Mouse (Mus musculus) kidney, postnatal 25 days (tissue): ENCODE data around the gene Mink1.
A peak's percentile ranks its signal among the peaks of the same experiment; 100 is the strongest.

ENCODE experiments used
- DNase-seq, 2 experiments: peaks; one replicate each; pipeline ENCODE4 v3.0.0; 2021; ENCODE audit warnings: mixed read lengths in 2 of 2

The Mink1 gene

DNA sequence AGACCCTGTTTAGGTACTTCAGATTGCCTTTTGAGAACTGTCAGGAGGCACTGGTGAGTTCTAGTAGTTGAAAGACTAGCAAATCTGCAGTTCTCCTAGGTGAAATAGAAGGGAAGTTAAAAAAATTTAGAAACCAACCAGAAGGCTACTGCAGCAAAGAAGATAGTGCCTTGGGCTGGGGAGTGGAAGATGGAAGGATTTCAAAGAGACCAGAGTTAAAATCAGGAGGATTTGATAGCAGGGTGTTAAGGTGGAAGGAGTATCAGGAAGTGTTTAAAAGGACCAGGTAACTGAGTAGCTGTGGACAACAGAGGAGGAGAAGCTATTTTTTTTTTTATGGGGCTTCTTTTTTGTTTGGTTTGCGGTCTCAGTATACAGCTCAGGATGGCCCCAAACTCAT lies 75.1 kb downstream of the Mink1 start:
- DNase-seq: no peak

GRCm38 (mm10) chr11:70638293-70638692 lies 75.6 kb downstream of the Mink1 start:
- DNase-seq: no peak

DNA sequence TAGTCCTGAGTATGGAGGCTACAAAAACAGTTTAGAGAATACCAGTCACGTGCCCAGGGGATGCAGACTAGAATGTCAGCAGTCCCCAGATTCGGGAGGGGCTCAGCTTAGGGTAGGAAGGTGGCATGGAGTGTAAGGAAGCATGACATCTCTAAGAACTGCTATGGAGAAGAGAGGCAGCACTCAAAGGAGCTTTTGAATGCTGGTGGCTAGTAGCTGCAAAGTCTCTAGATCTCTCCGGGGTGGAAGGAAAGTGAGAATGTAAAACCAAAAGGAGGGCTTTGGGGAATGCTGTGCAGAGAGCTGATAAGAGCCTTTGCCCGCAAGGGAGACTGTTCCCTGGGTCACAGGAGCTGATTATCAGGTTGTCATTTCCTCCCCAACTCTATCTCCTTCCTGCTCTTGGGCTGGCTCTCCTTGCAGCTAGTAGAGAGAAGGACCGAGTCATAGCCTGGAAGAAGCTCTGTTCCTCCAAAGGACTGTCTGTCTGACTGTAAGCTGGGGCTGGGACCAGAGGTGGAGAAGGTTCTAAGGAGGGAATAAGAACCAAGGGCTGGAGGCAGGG lies 76.1 kb downstream of the Mink1 start, which contains the start of gene Gp1ba:
Gene Gp1ba (plus strand): TSS at position 409 of the 565 bp plus-strand sequence.
- DNase-seq: no peak

- no peak for DNase-seq
Measured at GRCm38 (mm10) chr11:70639976-70640375, 77.3 kb downstream of the Mink1 start.

DNA sequence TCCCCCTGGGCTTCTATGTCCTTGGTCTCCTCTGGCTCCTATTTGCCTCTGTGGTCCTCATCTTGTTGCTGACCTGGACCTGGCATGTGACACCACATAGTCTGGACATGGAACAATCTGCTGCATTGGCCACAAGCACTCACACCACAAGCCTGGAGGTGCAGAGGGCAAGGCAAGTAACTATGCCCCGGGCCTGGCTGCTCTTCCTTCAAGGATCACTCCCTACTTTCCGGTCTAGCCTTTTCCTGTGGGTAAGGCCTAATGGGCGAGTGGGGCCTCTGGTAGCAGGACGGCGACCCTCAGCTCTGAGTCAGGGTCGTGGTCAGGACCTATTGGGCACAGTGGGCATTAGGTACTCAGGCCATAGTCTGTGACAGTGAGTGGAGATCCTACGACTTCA lies 78.6 kb downstream of the Mink1 start:
- DNase-seq: no peak

- no peak for DNase-seq
Measured at GRCm38 (mm10) chr11:70643051-70643450, 80.4 kb downstream of the Mink1 start.

DNA sequence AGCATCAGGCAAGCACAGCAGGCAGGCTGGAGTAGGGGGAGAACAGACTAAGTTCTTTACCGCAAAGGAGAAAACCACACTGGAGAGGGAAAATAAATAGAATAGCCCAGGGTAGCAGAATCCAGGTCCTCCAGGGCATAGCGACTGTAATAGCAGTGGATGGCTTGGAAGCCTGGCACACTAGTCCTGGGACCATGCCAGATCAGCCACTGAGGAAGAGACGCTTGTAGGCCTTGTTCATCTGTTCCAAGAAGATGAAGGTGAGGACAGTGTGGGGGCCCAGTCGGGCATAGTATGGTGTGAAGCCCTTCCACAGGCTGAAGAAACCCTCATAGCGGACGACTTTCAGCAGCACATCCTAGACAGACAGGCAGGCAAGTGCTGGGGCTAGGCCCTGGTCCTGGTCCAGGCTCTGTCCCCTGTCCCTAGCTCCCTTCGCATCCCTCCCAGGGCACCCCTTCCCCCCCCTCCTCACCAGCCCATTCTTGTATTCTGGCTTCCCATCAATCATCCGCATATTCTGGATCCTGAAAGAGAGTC lies 82.0 kb downstream of the Mink1 start:
- peak in 1 of 2 experiments; percentile 39 for DNase-seq

DNA sequence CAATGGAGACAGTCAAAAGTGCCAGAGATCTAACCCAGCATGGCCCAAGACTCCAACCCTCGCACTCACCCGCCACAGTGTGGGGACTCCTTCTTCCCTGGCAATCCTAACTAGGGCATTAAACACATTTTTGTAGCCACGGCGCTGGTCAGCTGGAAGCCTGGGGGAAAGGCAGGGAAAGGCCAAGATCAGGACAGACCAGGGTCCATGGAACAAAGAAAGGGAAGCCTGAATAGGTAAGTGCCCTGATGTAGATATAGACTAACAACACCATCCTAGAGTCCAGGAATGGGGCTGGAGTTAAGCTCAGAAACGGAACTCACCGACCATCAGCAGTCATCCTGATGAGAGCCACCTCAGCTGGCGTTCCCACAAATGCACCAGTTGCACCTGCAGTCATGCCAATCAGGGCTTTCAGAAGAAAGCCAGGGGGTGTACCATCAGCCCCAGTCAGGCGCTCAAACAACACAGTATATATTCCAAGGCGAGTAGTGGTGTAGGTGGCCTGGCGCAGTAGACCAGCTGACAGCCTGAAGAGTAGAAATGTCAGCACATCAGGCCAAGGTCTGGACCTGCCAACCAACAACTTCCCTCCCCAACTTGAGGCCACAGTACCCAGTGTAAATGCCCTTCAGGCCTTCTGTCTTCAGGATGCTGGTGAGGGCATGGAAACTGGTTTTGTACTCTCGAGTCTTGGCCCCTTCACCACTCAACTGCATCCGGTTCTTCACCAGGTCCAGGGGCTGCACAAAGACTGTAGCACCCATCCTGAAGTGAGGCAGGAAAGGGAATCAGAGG lies 83.0 kb downstream of the Mink1 start:
- DNase-seq: no peak

GRCm38 (mm10) chr11:70646259-70646555 lies 83.5 kb downstream of the Mink1 start:
- DNase-seq: peak; percentile 66 to 79

DNA sequence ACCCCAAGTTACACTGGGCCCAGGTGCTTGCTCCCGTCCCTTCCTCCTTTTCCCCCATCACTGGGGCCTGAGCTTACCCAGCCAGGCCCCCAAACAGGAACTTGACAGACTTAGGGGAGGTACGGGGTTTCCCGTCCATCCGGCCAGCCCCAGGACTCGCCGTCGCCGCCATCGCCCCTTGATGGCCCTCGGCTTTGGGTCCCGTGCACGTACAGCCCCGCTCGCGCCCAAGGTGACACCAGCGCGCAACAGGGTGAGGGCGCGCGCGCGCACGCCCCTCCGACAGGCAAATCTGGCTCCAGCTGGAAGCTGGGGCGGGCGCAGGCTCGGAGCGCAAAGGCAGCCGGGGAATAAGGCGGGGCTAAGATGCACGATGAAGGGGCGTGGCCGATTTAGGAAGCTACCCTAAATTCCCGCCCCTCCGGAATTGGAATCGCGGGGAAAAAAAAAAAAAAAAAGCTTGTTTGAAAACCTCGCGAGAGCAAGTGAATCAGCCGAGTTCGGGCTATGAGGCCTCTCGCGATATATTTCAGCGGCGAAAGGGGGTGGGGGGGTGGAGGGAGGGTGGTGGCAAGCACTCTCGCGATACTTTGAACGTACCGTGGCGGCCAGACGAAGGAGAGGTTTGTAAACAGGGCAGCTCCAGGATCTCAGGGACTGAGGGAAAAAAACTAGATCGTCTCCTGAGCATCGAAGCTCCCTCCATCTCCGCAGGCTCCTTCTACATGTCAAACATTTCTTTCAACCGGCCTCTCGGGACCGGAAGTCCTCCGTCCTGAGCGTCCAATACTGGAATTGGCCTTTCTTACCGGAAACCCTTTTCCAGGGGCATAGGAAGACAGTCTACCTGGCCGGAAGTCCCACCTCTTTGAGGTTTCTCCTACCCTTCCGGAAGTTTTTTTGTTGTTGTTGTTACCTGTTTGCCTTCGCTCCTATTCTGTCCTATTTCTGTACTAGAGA lies 84.3 kb downstream of the Mink1 start, which contains the start of the genes Rnf167 and Slc25a11:
Gene Rnf167 (plus strand): TSS at position 545 of the 960 bp plus-strand sequence.
Gene Slc25a11 (minus strand): TSS at position 789 of the 960 bp plus-strand sequence.
- peak; percentile 99 for DNase-seq

DNA sequence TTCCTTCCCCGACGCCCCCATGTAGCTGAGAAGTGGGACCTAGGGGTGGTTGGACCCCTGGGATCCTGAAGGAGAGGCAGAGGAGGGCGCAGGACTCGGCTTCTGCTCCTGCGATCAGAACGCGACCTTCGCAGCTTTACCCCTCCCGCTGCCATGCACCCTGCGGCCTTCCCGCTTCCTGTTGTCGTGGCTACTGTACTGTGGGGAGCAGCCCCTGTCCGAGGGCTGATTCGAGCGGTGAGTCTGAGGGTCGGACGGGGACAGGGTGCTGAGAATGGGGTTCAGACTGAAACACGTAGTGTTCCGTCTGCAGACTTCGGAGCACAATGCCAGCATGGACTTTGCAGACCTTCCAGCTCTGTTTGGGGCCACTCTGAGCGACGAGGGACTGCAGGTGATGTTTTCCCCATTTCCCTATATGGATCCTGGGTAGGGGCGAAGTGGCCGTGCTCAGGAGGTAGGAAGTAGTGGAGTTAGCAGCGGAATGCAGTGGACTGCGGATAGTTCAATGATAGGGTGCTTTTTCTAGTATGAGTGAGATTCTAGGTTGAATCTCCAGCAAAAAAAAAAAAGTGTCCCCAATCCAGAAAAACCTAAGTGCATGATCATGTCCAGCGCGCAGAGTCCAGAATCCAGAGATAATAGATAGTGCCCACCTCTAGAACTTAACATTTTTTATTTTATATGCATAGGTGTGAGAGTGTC lies 85.2 kb downstream of the Mink1 start:
- peak; percentile 37 to 72 for DNase-seq

DNA sequence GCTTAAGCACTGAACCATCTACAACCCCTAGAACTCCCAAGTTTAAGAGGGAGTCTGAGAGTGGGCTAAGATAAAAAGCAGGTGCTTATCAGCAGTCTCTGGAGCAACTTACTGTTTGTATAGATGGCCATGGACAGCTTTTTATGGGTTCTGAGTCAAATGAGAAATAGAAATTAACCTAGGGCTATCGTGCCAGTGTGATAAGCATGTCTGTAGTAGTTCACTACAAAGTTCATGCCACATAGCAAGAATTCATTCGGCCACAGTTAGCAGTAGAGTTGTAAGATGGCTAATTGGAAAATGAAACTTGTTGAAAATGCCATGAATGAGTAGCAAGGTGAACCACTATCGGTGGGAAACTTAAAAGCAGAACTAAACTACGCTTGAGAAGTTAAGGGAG lies 85.8 kb downstream of the Mink1 start:
- DNase-seq: no peak

- no peak for DNase-seq
Measured at GRCm38 (mm10) chr11:70649185-70649734, 86.6 kb downstream of the Mink1 start.

DNA sequence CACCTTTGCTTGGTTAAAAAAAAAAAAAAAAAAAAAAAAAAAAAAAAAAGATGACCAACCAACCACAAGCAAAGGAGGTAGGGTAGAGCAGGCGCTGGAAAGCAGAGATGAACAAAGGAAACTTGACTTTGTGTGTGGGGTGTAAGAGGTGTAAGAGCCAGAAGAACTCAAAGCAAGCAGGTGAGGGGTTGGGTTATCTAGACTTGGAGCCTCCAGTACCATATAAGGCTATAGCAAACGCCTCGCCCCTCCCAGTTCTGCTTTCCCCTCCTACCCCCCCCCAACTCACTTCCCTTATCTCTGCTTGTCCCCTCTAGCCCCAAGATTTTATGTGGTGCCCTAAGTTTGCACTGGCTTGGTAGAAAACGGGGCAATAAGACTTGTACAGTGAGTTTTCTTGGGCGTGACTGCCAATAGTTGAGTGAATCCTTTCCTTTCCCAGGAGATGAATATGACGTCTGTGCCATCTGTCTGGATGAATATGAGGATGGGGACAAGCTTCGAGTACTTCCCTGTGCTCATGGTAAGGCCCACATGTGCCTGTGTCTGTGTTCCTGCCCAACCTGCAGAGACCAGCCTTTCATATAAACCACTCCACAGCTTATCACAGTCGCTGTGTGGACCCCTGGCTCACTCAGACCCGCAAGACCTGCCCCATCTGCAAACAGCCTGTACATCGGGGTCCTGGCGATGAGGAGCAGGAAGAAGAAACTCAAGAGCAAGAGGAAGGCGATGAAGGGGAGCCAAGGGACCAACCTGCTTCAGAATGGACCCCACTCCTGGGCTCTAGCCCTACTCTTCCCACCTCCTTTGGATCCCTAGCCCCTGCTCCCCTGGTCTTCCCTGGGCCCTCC lies 87.9 kb downstream of the Mink1 start:
- peak in 1 of 2 experiments; percentile 35 for DNase-seq

- peak in 1 of 2 experiments; percentile 40 for DNase-seq
Measured at GRCm38 (mm10) chr11:70651391-70651790, 88.7 kb downstream of the Mink1 start.

DNA sequence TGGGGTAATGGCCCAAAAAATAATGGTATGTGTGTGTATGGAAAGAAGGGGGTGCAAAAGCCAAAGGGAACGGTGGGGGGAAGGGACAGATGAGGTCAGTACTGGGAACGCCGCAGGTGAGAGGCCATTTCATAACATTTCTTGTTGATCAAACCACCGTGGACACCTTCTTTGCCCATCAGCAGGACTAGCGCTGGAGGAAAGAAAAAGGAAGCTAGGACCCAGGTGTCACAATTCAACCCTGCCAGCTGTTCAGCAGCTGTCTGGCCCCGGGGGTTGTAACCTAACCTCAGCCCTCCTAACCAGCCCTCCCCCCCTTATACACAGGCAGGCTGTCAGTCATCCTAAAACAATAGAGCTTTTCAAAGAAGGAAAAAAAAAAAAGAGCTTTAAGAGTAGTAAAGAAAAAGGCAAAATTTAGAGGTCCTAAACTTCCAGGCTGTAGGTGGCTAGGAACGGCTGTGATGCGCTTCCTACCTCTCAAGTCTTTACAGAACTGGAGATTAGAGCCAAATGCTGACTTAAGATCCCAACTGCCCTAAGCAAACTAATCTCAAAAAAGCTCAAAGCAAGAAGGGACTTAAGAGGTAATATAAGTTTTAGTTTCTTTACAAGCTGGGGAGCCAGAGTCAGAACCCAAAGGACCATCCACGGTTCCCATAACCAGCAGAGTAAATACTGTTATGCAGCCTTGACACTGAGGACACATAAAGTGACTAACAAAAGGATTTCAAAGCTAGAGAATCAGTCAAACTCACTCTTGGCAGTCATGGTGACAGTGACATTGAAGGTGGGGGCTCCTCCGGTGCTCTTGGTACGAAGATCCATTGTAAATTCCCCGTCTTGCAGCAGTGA lies 89.6 kb downstream of the Mink1 start:
- peak in 1 of 2 experiments; percentile 41 for DNase-seq

DNA sequence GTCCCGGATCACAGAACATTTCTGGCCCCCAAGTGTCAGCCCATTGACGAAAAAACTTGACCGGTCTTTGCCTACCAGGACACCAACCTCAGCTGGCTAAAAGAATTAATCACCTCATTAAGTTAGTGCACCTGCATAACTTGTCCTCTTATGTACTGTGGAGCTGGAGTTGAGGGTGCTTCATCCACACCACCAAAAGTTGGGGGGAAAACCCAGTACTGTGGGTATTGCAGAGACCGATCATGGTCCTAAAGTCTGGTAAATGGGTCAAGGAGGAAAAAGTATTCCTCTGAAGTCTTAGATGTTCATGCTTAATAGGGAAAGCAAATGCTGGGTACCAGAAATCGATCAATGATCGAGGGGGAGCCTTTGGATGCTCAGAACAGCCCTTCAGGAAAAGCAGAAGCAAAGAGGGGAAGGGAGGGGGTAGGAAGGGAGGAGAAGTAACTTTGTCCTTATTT lies 90.2 kb downstream of the Mink1 start:
- peak in 1 of 2 experiments; percentile 17 for DNase-seq

- DNase-seq: peak; percentile 63 to 84
Measured at GRCm38 (mm10) chr11:70653345-70654197, 90.9 kb downstream of the Mink1 start.
